Mouse (Mus musculus) thymus, adult 2 months (tissue): ENCODE results near the gene Ggt1.

Experiments
- CTCF ChIP-seq: fragments of 200-500 bp; IDR thresholded peaks from 2 replicates; pipeline ENCODE4 v1.5.1; 2012; ENCODE audit warnings: mild to moderate bottlenecking, control low read depth, low read length, moderate library complexity, borderline replicate concordance; ENCODE audit not compliant: control insufficient read depth, poor library complexity, insufficient read depth; ENCODE audit errors: extremely low read depth
- POLR2A ChIP-seq: fragments of 200-500 bp; IDR thresholded peaks from 2 replicates; pipeline ENCODE4 v1.6.1; 2012; ENCODE audit warnings: mild to moderate bottlenecking, low read length, control low read depth, moderate library complexity; ENCODE audit not compliant: control insufficient read depth, poor library complexity, insufficient read depth; ENCODE audit errors: extremely low read depth

GRCm38 (mm10) chr10:75517758-75518143 is 43.7 kb upstream of the Ggt1 start, which contains the start of gene Gucd1:
- TF ChIP-seq CTCF: no peak
- TF ChIP-seq POLR2A: peak; percentile 49
